Mouse (Mus musculus) layer of hippocampus, adult 8-10 months (tissue): ENCODE data around the gene Tnnt1. TPM values are rescaled to one million over a fixed set of nuclear protein-coding genes. Genes with fewer than 3 reads are reported as not detected.
A peak's percentile ranks its signal among the peaks of the same experiment; 100 is the strongest.

Experiments used
- DNase-seq, 2 experiments: peaks; one replicate each; pipeline ENCODE4 v3.0.0; 2022; ENCODE audit warnings: low spot score in 2 of 2
- total RNA-seq, 4 experiments: library from RNA; stranded (reverse); gene quantifications; 2 replicates each; pipeline ENCODE4 v1.2.4; 2022

Tnnt1 gene
- total RNA-seq, 4 experiments from 2014 or later: 1.3 to 4.0 (median 2.0) TPM

- DNase-seq: no peak
Measured at GRCm38 (mm10) chr7:4498251-4498650, 17.9 kb downstream of the Tnnt1 start.

- DNase-seq: no peak
Measured at GRCm38 (mm10) chr7:4497271-4497903, 18.8 kb downstream of the Tnnt1 start.

DNA sequence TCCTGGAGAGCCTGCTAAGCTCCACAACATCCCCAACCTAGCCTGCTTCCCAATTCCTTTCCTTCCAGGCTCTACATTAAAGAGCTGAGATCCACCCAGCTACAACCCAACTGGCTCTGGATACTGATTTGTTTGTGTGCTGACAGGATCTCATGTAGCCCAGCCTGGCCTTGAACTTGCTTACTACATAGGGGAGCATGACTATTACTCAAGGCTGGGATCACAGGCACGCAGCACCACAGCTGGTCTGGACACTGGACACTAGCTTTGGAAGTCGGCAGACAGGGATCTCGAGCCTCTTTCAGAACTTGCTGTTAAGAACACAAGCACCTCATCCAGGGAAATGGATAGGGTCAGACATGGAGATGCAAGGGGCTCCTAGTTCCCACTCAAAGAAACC is 19.7 kb downstream of the Tnnt1 start:
- DNase-seq: no peak

DNA sequence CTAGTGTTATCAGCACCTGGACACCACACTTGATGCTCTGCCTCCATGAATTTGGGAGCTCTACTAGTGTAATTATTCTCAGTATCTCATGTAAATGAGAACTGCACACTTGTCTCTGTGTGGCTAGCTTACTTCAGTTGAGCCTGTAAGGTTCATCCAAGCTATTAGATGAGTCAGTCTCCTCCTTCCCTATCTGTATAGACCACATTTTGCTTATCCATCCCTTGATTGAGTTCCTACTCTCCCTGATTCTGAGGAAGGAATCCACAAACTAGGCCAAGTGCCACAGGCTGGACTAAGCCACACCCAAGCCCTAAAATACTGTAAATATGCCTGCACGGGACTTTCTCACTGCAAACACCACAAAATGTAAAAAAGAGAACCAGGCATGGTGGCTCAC is 22.2 kb downstream of the Tnnt1 start:
- DNase-seq: no peak

GRCm38 (mm10) chr7:4492284-4493224 is 23.6 kb downstream of the Tnnt1 start:
- DNase-seq: no peak

GRCm38 (mm10) chr7:4491308-4491707 is 24.9 kb downstream of the Tnnt1 start:
- no peak for DNase-seq

- DNase-seq: no peak
Measured at GRCm38 (mm10) chr7:4482281-4482680, 33.9 kb downstream of the Tnnt1 start.

DNA sequence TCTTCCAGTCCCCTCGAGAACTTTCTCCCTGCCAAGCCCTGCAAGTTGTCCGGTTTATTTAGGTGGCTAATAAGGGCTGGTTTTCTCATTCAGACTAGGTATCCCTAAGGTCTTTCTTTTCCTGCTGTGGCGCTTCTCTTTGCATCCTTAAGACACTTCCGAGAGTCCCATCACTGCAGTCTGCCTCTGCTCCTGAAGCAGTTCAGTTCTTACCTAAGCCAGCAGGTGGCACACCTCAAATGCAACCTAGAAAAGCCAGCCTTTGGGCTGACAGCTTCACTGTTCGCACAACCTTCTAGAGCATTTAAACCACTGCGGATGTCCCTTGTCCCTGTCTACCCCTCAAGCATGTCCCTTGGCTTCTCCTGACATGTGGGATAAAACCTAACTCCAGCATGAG is 36.5 kb downstream of the Tnnt1 start:
- no peak for DNase-seq

DNA sequence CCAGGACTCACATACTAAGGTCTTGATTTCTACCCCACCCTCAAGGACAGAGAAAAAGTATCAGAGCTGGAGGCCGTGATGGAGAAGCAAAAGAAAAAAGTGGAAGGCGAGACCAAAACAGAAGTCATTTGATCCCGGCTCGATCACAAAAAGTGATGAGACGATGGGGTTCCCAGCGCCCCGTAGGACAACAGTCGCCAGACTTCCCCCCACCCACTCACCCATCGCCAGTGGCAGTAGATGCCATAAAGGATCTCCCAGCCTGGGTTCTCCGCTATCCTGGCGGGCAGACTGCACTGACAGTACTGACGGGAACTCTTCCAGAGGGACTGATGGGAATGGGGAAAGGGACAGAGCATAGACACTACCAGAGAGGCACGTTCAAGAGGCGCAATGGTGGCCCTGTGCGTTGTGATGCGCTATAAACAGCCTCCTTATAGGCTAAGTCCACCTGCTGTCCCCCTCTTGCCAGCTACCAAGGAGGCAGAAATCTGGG is 37.3 kb downstream of the Tnnt1 start:
- no peak for DNase-seq

DNA sequence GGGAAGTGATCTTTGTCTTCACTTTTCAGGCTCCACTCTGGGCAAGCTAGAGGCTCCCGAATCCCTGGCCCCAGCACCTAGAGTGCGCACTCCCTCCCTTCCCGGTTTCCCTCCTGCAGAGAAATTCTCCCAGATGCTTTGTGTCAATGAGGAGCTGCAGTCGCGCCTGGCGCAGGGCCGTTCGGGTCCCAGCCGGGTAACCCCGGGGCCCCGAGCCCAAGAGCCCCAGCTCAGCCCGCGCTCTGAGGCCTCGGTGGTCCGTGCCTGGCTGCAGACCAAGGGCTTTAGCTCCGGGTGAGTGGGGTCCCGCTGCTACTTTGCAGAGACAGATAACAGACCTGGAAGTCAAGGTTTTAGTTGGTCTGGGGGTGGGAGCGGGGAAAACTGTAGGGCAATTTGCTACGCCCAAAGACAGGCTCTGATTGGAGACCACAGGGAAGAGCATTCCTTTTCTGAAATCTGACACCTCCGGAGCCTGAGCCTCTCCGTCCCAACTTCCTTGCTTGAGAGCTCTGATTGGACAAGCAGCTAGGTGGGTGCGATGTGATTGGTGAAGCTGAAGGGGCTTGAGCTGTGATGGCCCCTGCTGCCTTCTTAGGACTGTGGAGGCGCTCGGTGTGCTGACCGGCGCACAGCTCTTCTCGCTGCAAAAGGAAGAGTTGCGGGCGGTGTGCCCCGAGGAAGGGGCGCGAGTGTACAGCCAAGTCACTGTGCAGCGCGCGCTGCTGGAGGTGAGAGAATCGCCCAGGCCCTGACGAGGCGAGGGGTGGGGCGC is 38.0 kb downstream of the Tnnt1 start:
- DNase-seq: peak; percentile 45 to 57

GRCm38 (mm10) chr7:4473940-4474339 is 42.2 kb downstream of the Tnnt1 start:
- DNase-seq: no peak

DNA sequence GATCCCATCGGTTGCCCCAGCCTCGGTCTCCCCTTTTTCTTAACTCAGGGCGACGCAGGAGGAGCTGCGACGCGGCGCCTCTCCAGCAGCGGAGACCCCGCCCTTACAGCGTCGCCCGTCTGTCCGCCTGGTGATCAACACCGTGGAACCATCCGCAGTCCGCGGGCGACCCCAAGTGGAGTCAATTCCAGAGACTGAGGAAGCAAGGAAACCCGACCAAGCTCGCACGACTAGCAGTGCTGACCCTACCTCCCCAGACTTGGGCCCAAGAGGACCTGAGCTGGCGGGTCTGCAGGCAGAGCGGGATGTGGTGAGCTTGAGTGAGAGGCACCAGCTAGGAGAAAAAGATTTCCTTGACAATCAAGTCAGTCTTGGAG is 45.0 kb downstream of the Tnnt1 start:
- peak; percentile 73 to 85 for DNase-seq

- peak in 1 of 2 experiments; percentile 47 for DNase-seq
Measured at GRCm38 (mm10) chr7:4470275-4471178, 45.7 kb downstream of the Tnnt1 start.

DNA sequence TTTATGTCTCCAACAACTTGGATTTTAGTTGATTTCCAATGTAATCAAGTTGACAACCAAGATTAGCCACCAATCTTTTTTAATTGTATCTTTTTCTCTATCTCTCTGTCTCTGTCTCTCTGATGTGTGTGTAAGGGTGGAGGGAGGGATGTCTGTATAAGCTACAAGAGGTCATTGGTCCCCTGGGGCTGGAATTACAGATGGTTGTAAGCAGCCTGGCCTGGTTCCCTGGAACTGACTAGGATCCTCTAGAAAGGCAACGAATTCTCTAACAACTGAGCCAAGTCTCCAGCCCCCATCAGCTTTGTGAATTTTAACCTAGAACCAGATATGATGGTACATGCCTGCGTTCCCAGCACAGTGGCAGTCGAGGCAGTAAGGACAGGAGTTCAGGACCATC is 48.4 kb downstream of the Tnnt1 start:
- no peak for DNase-seq

GRCm38 (mm10) chr7:4464194-4464824 is 51.9 kb downstream of the Tnnt1 start:
- no peak for DNase-seq

- no peak for DNase-seq
Measured at GRCm38 (mm10) chr7:4460576-4461434, 55.4 kb downstream of the Tnnt1 start, which contains the start of gene Eps8l1. Eps8l1 (plus strand) TSS chr7:4460674.
